Mouse (Mus musculus) ES-Bruce4 (cell line): Measurements from ENCODE around the gene Tmbim1.

Experiments
- CTCF ChIP-seq: IDR thresholded peaks from one replicate; pipeline ENCODE4 v1.8.1; 2011; ENCODE audit warnings: low read depth, low read length
- EP300 ChIP-seq: IDR thresholded peaks from 2 replicates; pipeline ENCODE4 v1.6.1; 2011; ENCODE audit warnings: low read depth, low read length; ENCODE audit not compliant: insufficient read depth
- POLR2A ChIP-seq: IDR thresholded peaks from one replicate; pipeline ENCODE4 v1.8.1; 2011; ENCODE audit warnings: low read length; ENCODE audit not compliant: insufficient read depth

DNA sequence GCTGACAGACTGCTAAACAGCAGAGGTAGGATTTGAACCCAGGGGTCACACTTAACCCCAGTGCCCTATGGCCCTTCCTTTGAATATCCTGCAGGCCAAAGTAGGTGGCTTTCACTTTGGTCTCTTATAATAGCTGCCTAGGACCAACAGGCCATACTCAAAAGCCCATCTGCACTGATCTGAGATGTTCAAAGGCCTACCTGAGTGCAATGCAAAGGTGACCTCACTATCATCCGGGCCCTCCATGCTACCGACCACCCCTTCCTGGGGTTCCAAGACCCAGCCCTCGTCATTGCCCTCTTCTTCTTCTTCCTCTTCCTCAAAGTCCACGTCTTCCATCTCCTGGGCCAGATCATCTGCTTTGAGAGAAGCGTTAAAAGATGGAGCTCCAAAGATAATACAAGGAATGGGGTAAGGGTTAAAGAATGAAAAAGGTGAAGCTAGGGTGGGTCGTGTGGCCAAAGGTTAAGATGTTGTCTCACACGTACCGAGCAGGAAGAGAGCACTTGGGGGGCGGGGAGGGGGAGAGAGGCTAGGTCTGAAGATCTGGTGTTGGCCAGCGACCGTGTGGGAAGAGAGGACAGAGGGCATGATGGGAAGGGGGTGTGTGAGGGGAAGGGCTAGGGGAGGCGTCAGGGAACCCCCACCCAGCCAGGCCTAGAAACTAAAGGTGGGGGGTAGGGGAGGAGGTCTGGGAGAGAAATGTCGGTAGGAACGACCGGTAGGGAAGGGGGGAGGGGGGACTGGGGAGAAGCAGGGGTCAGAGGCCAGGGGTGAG, 21.5 kb downstream of the Tmbim1 start:
- TF ChIP-seq CTCF (no peak), POLR2A (no peak), EP300 (0 out of 2 replicates have a peak, but pooled peaks have one; percentile 13)
